Mouse (Mus musculus) induced T-regulatory cell, adult 2 months (primary cell): ENCODE measurements around the gene Gm20388.

Experiments used
- DNase-seq: peaks from one replicate; pipeline ENCODE4 v3.0.0-alpha.2; 2012; ENCODE audit warnings: low read depth

Gm20388 gene

DNA sequence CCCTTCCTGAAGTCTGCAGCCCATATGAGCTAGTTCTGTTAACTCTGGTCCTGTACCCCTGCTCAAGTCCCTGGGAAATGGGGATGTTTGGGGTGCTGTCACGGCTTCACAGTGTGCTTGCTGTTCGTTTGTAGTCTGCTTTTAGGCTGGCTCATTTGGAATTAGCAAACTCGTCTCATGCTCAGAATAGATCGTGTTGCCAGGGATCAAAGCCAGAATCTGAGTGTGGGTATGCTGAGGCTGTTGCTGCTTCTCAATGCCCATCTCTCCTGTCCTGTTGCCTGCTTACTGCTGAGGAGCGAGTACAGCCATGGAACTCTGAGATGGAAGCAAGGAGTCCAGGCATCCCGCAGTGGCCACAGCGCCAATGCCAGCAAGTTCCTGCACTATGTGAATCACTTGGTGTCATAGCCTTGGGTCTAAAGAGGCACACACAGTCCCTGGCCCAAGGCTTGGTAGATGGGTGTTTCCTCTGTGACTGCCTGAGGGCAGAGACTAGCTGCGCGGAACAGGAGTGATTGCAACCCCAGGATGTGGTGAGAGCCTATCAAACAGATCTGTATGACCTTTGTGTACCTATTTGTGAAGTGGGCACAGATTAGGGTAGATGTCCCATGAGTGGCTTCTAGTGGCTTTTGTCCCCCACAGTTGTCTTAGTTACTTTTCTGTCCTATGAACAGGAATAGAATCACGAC lies 4364.9 kb downstream of the Gm20388 start:
- peak; percentile 90 for DNase-seq

- DNase-seq: peak; percentile 78
These were observed 4367.6 kb downstream of the Gm20388 start for GRCm38 (mm10) chr8:124277951-124278910.

DNA sequence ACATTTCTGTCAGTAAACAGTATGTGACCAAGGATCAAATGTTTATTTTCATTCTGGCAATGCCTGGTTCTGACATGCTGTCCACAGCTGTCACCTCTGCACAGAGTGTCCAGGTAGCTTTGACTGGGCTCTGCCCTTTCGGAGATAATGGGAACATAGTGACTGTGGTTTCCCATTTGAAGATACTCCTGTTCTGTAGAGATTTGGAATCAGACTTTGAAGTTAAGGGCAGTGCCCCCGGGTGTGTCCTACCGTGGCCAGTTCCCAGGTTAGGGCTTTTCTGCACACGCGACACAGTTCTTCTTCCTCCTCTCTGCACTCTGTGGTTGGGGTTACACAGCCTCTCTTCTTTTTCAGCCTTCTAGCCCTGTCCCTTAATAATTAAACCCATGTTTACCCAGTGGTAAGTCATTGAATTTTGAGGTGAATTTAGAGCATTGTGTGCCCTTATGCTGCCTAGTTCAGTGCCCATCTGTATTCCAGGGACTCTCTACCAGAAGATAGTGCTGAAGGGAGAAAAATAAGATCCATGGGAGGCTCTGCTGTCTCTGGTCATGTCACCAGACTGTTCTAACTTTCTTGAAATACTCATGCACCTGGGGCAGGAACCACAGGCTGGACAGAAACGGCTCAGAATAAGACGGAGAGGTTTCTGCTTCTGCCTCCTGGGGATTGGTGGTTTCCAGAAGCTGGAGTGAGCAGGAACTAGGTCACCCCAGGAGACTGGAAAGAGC lies 4368.5 kb downstream of the Gm20388 start:
- peak; percentile 40 for DNase-seq

DNA sequence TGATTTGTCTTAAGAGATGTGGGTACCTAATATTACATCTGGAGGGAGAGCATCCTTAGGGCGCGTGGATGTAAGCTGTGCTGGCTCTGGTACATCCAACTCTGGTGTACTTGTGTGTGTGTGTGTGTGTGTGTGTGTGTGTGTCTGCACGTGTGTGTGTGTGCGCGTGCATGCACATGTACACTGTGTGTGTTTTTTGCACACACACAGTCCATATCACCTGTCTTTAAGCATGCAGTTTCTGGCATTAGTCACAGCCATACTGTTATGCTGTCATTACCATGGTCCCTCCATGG lies 4369.0 kb downstream of the Gm20388 start:
- DNase-seq: no peak

DNA sequence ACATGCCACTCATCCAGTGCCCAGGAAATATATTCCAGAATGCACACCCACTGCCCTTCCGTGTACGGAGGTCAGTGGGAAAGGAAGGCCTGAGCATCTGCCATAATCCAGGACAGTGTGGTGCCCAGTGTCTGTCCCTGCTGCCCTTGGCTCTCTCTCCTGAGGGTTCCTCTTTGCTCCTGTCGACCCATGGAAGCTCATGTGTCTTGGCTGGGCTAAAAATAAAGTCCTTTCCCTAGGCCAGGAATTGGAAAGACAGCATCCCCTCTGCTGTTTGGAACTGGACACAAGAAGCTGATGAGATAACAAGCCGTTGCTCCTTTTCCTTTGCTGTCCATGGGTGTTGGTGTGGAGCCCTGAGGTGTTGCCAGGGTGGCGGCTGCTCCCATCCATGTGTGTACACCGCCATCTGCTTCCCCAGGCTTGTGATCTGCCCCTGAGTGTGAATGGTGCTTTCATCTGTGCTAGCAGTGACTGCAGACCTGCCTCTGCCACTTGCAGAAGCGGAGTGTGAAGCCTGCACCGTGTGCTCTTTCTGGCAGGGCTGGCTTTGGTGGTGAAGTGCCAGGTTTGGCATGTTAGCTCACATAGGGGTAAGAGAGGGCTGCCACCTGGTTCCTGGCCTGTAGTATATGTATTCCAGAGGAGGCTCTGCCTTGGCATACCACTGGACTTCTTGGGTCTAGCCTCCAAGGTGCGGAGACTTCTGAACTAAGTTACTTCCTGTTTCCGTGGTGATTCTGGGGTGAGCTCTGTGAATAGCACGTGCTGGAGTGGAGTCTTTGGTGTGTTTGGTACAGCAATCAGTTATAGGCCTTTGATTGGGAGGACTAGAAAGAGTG lies 4371.3 kb downstream of the Gm20388 start:
- peak; percentile 65 for DNase-seq

DNA sequence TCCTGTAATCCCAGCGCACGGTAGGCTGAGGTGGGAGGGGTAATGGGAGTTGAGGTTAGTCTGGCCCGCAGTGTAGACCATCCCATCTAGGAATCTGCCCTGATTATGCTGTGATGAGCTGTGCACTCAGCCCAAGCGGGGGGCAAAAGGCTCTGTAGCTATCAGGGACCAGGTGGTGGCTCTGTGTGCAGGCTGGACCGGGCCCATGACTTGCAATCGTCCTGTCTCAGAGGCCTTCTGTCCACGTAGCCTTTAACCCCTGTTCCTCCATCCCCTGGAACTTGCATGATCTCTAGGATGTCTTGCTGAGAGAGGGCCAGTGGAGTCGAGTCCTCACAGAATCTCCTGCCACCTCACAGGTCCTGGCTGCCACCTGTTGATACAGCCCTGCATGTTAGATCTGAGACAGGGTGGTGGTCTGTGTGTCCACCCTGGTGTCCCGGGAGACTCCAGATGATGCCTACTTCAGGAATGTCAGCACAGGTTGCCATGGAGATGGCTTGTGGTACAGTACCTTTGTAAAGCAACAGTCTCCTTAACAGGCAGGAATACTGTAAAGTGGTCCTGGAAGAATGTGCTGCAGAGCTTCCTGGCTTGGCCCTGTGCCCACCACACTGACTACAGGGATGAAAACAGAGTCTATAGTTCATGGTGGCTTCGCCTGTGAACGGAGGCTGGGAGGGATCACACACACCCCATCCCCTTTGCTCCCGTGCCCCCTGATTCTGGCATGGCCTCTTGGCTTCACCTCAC lies 4372.4 kb downstream of the Gm20388 start:
- DNase-seq: no peak

- no peak for DNase-seq
These were observed 4373.1 kb downstream of the Gm20388 start for GRCm38 (mm10) chr8:124283644-124284332.

GRCm38 (mm10) chr8:124284333-124284711 lies 4373.7 kb downstream of the Gm20388 start:
- DNase-seq: no peak

DNA sequence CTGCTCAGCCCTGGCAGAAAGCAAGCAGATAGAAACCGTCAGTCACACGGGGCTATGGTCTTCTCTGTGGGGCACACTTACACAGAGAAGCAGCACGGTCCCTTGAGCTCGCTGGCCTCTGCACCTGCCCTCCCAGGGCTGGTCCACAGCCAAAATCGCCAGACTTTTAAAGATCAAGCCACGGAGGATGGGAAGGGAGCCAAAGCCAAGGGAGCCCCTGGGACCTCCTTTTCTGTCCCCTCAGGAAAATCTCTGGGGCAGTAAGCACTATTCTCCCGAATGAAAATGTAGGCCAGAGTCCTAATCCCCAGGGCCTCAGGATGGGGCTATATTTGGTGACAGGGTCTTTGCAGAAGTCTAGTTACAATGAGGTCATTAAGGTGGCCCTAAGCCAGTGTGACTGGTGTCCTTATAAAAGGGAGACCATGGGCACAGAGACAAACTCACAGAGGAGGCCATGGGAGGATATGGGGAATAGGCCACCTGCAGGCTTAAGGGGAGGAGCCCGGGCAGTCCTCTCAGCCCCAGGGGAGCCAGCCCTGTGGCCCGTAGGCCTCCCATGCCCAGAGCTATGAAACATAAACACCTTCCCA lies 4374.4 kb downstream of the Gm20388 start:
- no peak for DNase-seq

GRCm38 (mm10) chr8:124286461-124287124 lies 4376.0 kb downstream of the Gm20388 start:
- no peak for DNase-seq

- no peak for DNase-seq
These were observed 4377.7 kb downstream of the Gm20388 start for GRCm38 (mm10) chr8:124288215-124288864.

GRCm38 (mm10) chr8:124289481-124290050 lies 4378.9 kb downstream of the Gm20388 start:
- DNase-seq: no peak

DNA sequence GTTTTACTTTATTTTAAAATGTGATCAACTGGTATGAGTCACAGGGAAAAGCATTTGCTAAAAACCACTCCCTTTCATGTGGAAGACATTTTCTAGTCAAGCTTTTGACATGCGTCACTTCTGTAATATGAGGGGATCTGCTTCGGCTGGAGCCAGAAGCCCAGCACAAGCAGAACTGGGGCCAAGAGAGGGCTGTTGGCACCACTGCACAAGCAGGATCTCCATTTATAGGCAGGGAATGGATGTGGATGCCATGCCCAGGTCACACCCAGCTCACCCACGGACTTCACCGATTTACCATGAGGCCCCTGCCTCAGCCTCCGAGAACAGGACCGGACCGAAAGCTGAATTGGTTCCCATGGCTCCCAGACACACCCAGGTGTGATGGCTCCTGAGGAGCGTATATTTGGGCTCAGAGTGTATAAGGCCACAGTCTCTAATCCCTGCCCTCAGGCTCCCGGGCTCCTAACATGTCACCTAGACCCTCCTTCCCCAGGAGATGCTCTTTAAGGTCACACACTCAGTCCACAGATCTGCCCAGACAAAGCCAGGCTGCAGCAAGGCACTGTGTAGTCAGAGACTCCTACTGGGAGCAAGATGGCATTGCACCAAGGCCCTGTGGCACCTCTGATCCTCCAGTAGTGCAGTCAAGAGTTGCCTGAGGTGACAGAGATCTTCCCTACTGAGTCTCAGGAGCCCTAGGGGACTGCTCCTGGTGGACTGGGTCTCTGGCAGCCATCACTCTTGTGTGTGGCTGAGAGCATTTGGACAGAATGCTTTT lies 4380.5 kb downstream of the Gm20388 start:
- DNase-seq: peak; percentile 60

GRCm38 (mm10) chr8:124291693-124292092 lies 4381.1 kb downstream of the Gm20388 start:
- DNase-seq: no peak

- DNase-seq: no peak
These were observed 4382.3 kb downstream of the Gm20388 start for GRCm38 (mm10) chr8:124292965-124293364.

- no peak for DNase-seq
These were observed 4383.8 kb downstream of the Gm20388 start for GRCm38 (mm10) chr8:124294425-124294824.

DNA sequence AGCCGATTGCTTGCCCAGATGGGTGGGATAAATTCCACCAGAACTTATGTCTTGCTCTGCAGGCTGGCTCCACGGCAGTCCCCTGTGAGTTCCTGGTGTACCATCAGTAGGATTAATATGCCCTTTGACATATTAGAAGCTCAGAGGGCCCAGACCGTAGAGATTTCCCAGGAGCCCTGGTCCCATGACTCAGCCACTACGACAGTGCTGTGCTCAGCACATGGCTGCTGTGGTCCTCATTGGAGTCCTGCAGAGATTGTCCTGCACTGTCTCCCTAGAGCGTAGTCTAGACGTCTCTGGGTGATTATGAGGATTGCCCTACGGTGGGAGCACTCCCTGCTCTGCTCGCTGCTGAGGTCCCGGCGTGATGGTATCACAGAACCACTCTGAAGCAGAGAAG lies 4384.3 kb downstream of the Gm20388 start:
- DNase-seq: no peak

- no peak for DNase-seq
These were observed 4384.7 kb downstream of the Gm20388 start for GRCm38 (mm10) chr8:124295357-124295756.
